Mouse (Mus musculus) neural tube, embryonic 13.5 days (tissue): ENCODE data around the gene Prkaa2. TPM values are rescaled to one million over a fixed set of nuclear protein-coding genes. Genes with fewer than 3 reads are reported as not detected.

Experiments
- ATAC-seq: fragments of 200-750 bp; cut with Nextera tagmentation; 2 replicates; pipeline ENCODE4 v1.8.0; 2017; ENCODE audit warnings: low read depth, mild to moderate bottlenecking, moderate TSS enrichment, moderate library complexity
- H3K27ac ChIP-seq: fragments of 300-500 bp; sonication (generic); replicated peaks from 2 replicates; pipeline ENCODE4 v1.5.1; 2015; ENCODE audit warnings: moderate library complexity, mild to moderate bottlenecking, inconsistent platforms
- H3K27me3 ChIP-seq: fragments of 300-500 bp; sonication (generic); 2 replicates; pipeline ENCODE4 v1.6.1; 2015; ENCODE audit warnings: mild to moderate bottlenecking, inconsistent platforms
- H3K36me3 ChIP-seq: fragments of 300-500 bp; sonication (generic); 2 replicates; pipeline ENCODE4 v1.6.1; 2015; ENCODE audit warnings: mild to moderate bottlenecking, inconsistent platforms
- H3K4me1 ChIP-seq: fragments of 300-500 bp; sonication (generic); replicated peaks from 2 replicates; pipeline ENCODE4 v1.6.1; 2015; ENCODE audit warnings: inconsistent platforms
- H3K4me2 ChIP-seq: fragments of 300-500 bp; sonication (generic); 2 replicates; pipeline ENCODE4 v1.6.1; 2015; ENCODE audit warnings: inconsistent platforms, mild to moderate bottlenecking, moderate library complexity
- H3K4me3 ChIP-seq: fragments of 300-500 bp; sonication (generic); 2 replicates; pipeline ENCODE4 v1.5.1; 2015; ENCODE audit warnings: mild to moderate bottlenecking, inconsistent platforms
- H3K9ac ChIP-seq: fragments of 300-500 bp; sonication (generic); 2 replicates; pipeline ENCODE4 v1.6.1; 2015; ENCODE audit warnings: moderate library complexity, mild to moderate bottlenecking, inconsistent platforms
- H3K9me3 ChIP-seq: fragments of 300-500 bp; sonication (generic); 2 replicates; pipeline ENCODE4 v1.6.1; 2016; ENCODE audit warnings: inconsistent platforms
- WGBS: fragments of 180-500 bp; shearing (Covaris S2); methylation state at CpG from one replicate; pipeline ENCODE4 v1.1.7; 2015; 5-methylcytosine and 5-hydroxymethylcytosine counted together
- polyA plus RNA-seq: library from polyadenylated mRNA; unstranded; fragments of >200 nt; fragmentation: Nextera tagmentation; extraction: Ambion mirVana; gene quantifications from 2 replicates; pipeline ENCODE4 v1.2.1, GENCODE M21; 2015

Prkaa2 gene
- polyA plus RNA-seq, 1 experiment from 2014 or later = 9.4 TPM

- Histone ChIP-seq H3K4me2 (no peak overlapping the region), H3K9me3 (no peaks in the 10 kb centered on the region), H3K27ac (no peak overlapping the region), H3K36me3 (no peaks in the 10 kb centered on the region), H3K9ac (no peak overlapping the region), H3K27me3 (no peaks in the 10 kb centered on the region), H3K4me1 (peaks cover 9% of the 10 kb centered on the region), H3K4me3 (no peak overlapping the region)
- ATAC-seq = no peak
- WGBS = 66% methylated on average over 4 of the region's 4 CpGs
These were observed 23.8 kb upstream of the Prkaa2 start for GRCm38 (mm10) chr4:105133350-105134050.

GRCm38 (mm10) chr4:105131756-105132314 is 22.1 kb upstream of the Prkaa2 start:
- no peak overlapping the region for H3K4me3 ChIP-seq
- H3K9ac ChIP-seq = no peak overlapping the region
- no peaks in the 10 kb centered on the region for H3K36me3 ChIP-seq
- 89% methylated on average over 9 of the region's 9 CpGs for WGBS
- H3K4me2 ChIP-seq = no peak overlapping the region
- no peak for ATAC-seq
- H3K27ac ChIP-seq = no peak overlapping the region
- peaks cover 2% of the 10 kb centered on the region; the same call in 1 of the 2 replicates for H3K9me3 ChIP-seq
- peaks cover 9% of the 10 kb centered on the region for H3K4me1 ChIP-seq
- H3K27me3 ChIP-seq = no peaks in the 10 kb centered on the region

GRCm38 (mm10) chr4:105129212-105129611 is 19.5 kb upstream of the Prkaa2 start:
- H3K27me3 ChIP-seq = no peaks in the 10 kb centered on the region
- H3K9ac ChIP-seq = no peak overlapping the region
- peaks cover 9% of the 10 kb centered on the region for H3K4me1 ChIP-seq
- H3K4me3 ChIP-seq = no peak overlapping the region
- H3K9me3 ChIP-seq = peaks cover 4% of the 10 kb centered on the region; the same call in 1 of the 2 replicates
- no peak overlapping the region for H3K27ac ChIP-seq
- no peak overlapping the region for H3K4me2 ChIP-seq
- WGBS = 68% methylated on average over 7 of the region's 7 CpGs
- no peaks in the 10 kb centered on the region for H3K36me3 ChIP-seq
- no peak for ATAC-seq

- 47% methylated on average over 8 of the region's 8 CpGs for WGBS
- H3K27me3 ChIP-seq = no peaks in the 10 kb centered on the region
- no peak overlapping the region for H3K9ac ChIP-seq
- peaks cover 4% of the 10 kb centered on the region; the same call in 1 of the 2 replicates for H3K9me3 ChIP-seq
- H3K27ac ChIP-seq = no peak overlapping the region
- no peaks in the 10 kb centered on the region for H3K4me1 ChIP-seq
- H3K36me3 ChIP-seq = no peaks in the 10 kb centered on the region
- no peak overlapping the region for H3K4me2 ChIP-seq
- no peak for ATAC-seq
- H3K4me3 ChIP-seq = no peak overlapping the region
These were observed 12.7 kb upstream of the Prkaa2 start for GRCm38 (mm10) chr4:105122429-105122828.

GRCm38 (mm10) chr4:105121081-105121480 is 11.4 kb upstream of the Prkaa2 start:
- 53% methylated on average over 6 of the region's 6 CpGs for WGBS
- Histone ChIP-seq H3K4me1 (no peaks in the 10 kb centered on the region), H3K9me3 (no peaks in the 10 kb centered on the region), H3K4me3 (no peak overlapping the region), H3K9ac (no peak overlapping the region), H3K27ac (no peak overlapping the region), H3K36me3 (no peaks in the 10 kb centered on the region), H3K4me2 (no peak overlapping the region), H3K27me3 (no peaks in the 10 kb centered on the region)
- no peak for ATAC-seq

GRCm38 (mm10) chr4:105113468-105113867 is 3.8 kb upstream of the Prkaa2 start:
- H3K4me2 ChIP-seq = no peak overlapping the region
- H3K4me1 ChIP-seq = peaks cover 15% of the 10 kb centered on the region
- H3K9ac ChIP-seq = no peak overlapping the region
- no peak overlapping the region for H3K27ac ChIP-seq
- no peaks in the 10 kb centered on the region for H3K27me3 ChIP-seq
- ATAC-seq = no peak
- no peaks in the 10 kb centered on the region for H3K9me3 ChIP-seq
- H3K4me3 ChIP-seq = no peak overlapping the region
- no peaks in the 10 kb centered on the region for H3K36me3 ChIP-seq
- WGBS = 85% methylated on average over 3 of the region's 3 CpGs

- no peaks in the 10 kb centered on the region for H3K27me3 ChIP-seq
- H3K27ac ChIP-seq = no peak overlapping the region
- 82% methylated on average over 5 of the region's 5 CpGs for WGBS
- H3K9ac ChIP-seq = no peak overlapping the region
- H3K4me3 ChIP-seq = no peak overlapping the region
- ATAC-seq = no peak
- no peak overlapping the region for H3K4me2 ChIP-seq
- H3K4me1 ChIP-seq = peaks cover 19% of the 10 kb centered on the region
- no peaks in the 10 kb centered on the region for H3K36me3 ChIP-seq
- no peaks in the 10 kb centered on the region for H3K9me3 ChIP-seq
These were observed 3.4 kb upstream of the Prkaa2 start for GRCm38 (mm10) chr4:105113042-105113441.

- H3K36me3 ChIP-seq = no peaks in the 10 kb centered on the region
- no peak overlapping the region for H3K4me2 ChIP-seq
- H3K9ac ChIP-seq = no peak overlapping the region
- ATAC-seq = no peak
- H3K4me1 ChIP-seq = peaks cover 26% of the 10 kb centered on the region
- no peak overlapping the region for H3K27ac ChIP-seq
- no peak overlapping the region for H3K4me3 ChIP-seq
- no peaks in the 10 kb centered on the region for H3K27me3 ChIP-seq
- 91% methylated on average over 11 of the region's 11 CpGs for WGBS
- H3K9me3 ChIP-seq = no peaks in the 10 kb centered on the region
These were observed 2.1 kb upstream of the Prkaa2 start for GRCm38 (mm10) chr4:105111770-105112169.

GRCm38 (mm10) chr4:105110684-105111035 is 970 bp upstream of the Prkaa2 start:
- peak overlapping the region; percentile 88 for H3K9ac ChIP-seq
- WGBS = 53% methylated on average over 4 of the region's 4 CpGs
- ATAC-seq = peak; percentile 8; the same call in 1 of the 2 replicates

GRCm38 (mm10) chr4:105109990-105110683 is 447 bp upstream of the Prkaa2 start:
- ATAC-seq = peak; percentile 82
- Histone ChIP-seq H3K9ac (peak overlapping the region; percentile 88), H3K27me3 (no peaks in the 10 kb centered on the region), H3K36me3 (no peaks in the 10 kb centered on the region), H3K4me1 (peaks cover 30% of the 10 kb centered on the region), H3K4me3 (peak overlapping the region; percentile 78), H3K4me2 (peak overlapping the region; percentile 83), H3K27ac (peak overlapping the region; percentile 90), H3K9me3 (no peaks in the 10 kb centered on the region)
- 2% methylated on average over 24 of the region's 24 CpGs for WGBS

More at GRCm38 (mm10) chr4:105110684-105111035, 970 bp upstream of the Prkaa2 start:
- Histone ChIP-seq H3K36me3 (no peaks in the 10 kb centered on the region), H3K27ac (peak overlapping the region; percentile 90), H3K4me2 (peak overlapping the region; percentile 83), H3K9me3 (no peaks in the 10 kb centered on the region), H3K27me3 (no peaks in the 10 kb centered on the region), H3K4me3 (peak overlapping the region; percentile 78), H3K4me1 (peaks cover 26% of the 10 kb centered on the region)

- Histone ChIP-seq H3K9ac (peak overlapping the region; percentile 88), H3K36me3 (no peaks in the 10 kb centered on the region), H3K9me3 (no peaks in the 10 kb centered on the region), H3K27me3 (no peaks in the 10 kb centered on the region), H3K4me2 (peak overlapping the region; percentile 83), H3K4me3 (peak overlapping the region; percentile 78), H3K4me1 (peaks cover 30% of the 10 kb centered on the region), H3K27ac (no peak overlapping the region)
- WGBS = 30% methylated on average over 5 of the region's 5 CpGs
- ATAC-seq = peak; percentile 2; the same call in 1 of the 2 replicates
These were observed 970 bp downstream of the Prkaa2 start for GRCm38 (mm10) chr4:105108641-105109198.
